Mouse (Mus musculus) frontal cortex, postnatal 25 days (tissue): Measurements from ENCODE around the gene Hist1h1d.
"Not testable (repeated sequence)": the region's sequence is repeated elsewhere in the genome, so short reads cannot be mapped to it uniquely, and the experiment has no call there.

ENCODE experiments used
- DNase-seq, 2 experiments: peaks; one replicate each; pipeline ENCODE4 v3.0.0; 2022; ENCODE audit warnings: low spot score in 2 of 2

Gene Hist1h1d

GRCm38 (mm10) chr13:23591886-23592285 lies 38.8 kb downstream of the Hist1h1d start:
- DNase-seq, result not testable (repeated sequence)

GRCm38 (mm10) chr13:23592614-23593013 lies 39.6 kb downstream of the Hist1h1d start:
- no peak for DNase-seq

GRCm38 (mm10) chr13:23593051-23593770 lies 40.1 kb downstream of the Hist1h1d start:
- no peak for DNase-seq

GRCm38 (mm10) chr13:23595185-23595584 lies 42.1 kb downstream of the Hist1h1d start:
- no peak for DNase-seq

- no peak for DNase-seq
These were observed 42.7 kb downstream of the Hist1h1d start for GRCm38 (mm10) chr13:23595622-23596372.

GRCm38 (mm10) chr13:23597957-23598356 lies 44.9 kb downstream of the Hist1h1d start:
- DNase-seq, result peak; percentile 43 to 67

GRCm38 (mm10) chr13:23603182-23603699 lies 50.2 kb downstream of the Hist1h1d start:
- DNase-seq, result no peak

GRCm38 (mm10) chr13:23604452-23604851 lies 51.4 kb downstream of the Hist1h1d start:
- DNase-seq, result no peak

- no peak for DNase-seq
These were observed 52.0 kb downstream of the Hist1h1d start for GRCm38 (mm10) chr13:23605052-23605451.

- no peak for DNase-seq
These were observed 56.1 kb downstream of the Hist1h1d start for GRCm38 (mm10) chr13:23609209-23609608.

- no peak for DNase-seq
These were observed 56.8 kb downstream of the Hist1h1d start for GRCm38 (mm10) chr13:23609844-23610243.
